Mouse (Mus musculus) gastrocnemius, postnatal 36 days (tissue): ENCODE measurements at regions not wholly inside any gene's neighbourhood (a gene's known extent, or its start where the extent isn't known, plus 50 kb on each side); places are given as distances from the start of the nearest gene placed in this dataset.

Experiments used
- DNase-seq, 2 experiments: peaks; one replicate each; pipeline ENCODE4 v3.0.0; 2022
- intact Hi-C: fragments of 180-260 bp; cut with DNase I; formaldehyde crosslinking; loops from one replicate; pipeline ENCODE4 v1.15.1; 2025

DNA sequence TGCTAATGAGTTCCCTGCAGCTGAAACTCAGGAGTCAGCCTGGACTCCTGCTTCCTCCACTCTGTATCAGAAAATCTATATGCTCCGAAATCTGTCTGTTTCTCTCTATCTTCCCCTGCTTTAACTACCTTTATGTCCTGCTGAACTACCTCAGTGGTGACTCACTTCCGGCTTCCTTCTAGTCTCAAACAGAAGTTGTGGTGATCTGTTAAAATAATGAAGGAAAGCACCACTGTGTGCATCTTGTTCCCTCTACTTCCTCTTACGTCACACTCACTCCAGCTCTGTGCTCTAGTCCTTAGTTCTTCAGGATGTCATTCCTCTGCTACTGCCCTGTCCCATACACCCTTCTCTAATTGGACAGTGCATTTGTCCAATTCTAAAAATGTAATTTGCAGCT, 148.2 kb upstream of the Prdm1 start:
- DNase-seq, result no peak
- intact Hi-C loops, result no loop called here

DNA sequence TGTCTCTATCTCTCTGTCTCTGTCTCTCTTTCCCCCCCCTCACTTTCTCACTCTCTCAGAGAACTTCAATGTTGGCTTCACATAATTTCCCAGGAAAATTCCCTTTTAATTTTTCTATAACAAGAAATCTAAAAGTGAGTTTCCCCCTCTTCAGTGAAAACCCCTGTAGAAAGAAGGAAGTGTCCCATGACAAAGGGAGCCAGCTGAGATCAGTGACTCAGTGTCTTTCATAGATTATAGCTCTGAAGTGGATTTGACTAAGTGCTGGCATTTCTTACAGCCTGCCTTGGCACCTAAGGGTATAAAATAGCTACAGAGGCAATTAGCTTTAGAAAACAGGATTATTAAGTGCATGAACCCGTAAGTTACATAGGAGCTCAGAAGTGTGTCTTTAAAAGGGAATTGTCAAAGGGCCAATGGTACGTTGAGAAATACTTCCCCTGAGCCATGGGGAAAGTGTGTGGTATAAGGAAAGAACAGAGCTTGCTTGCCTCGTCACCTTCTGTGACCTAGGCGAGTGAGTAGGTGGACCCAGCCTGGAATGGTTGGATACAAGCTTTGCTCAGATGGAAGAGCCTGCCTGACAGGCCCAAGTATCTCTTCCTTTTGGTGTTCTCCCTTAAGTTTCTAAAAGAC, 137.3 kb upstream of the Prdm1 start:
- intact Hi-C loops, result no loop called here
- no peak for DNase-seq

DNA sequence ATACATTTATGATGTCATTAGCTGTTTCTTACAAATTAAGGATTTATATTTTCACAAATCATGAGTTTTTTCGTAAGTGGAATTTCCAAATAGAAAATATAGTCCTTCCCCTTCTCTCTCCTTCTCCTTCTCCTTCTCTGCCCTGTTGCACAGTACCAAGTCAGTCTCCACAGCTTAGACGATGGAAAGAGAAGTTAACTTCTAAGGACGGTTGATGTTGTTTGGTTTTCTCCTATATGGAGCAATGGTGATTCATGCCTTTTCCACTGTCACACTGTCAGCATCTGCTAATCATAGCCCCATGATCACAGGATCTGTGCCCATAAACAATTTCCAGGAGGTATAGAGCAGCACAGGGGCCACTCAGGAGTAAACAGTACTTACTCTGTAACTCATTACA, 131.2 kb upstream of the Prdm1 start:
- intact Hi-C loops, result no loop called here

GRCm38 (mm10) chr10:44653761-44654160, 125.5 kb upstream of the Prdm1 start:
- intact Hi-C loops, result no loop called here

More for the DNA sequence above, 131.2 kb upstream of the Prdm1 start:
- DNase-seq, result no peak

DNA sequence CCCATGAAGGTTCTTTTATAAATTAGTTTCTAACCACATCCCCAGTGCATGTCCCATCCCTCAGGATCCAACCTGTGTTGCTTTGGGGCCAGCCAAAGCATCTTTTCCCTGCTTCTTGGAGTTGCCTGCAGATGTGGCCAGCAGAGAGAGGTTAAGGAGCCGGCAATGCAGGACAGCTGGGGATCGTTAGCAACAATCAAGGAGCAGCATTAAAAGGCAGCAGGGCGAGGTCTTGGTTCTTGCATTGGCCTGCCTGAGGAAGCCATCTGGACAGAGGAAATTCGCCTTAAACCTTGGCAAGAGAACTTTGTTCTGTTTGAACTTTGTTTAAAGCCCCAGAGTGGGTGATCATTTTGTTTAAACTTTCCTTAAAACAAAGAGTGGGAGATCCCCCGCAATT, 118.7 kb upstream of the Prdm1 start:
- no peak for DNase-seq
- intact Hi-C loops, result no loop called here

More at GRCm38 (mm10) chr10:44653761-44654160, 125.5 kb upstream of the Prdm1 start:
- DNase-seq, result no peak

- intact Hi-C loops, result no loop called here
- DNase-seq, result no peak
Measured at GRCm38 (mm10) chr10:44646615-44647014, 118.3 kb upstream of the Prdm1 start.

DNA sequence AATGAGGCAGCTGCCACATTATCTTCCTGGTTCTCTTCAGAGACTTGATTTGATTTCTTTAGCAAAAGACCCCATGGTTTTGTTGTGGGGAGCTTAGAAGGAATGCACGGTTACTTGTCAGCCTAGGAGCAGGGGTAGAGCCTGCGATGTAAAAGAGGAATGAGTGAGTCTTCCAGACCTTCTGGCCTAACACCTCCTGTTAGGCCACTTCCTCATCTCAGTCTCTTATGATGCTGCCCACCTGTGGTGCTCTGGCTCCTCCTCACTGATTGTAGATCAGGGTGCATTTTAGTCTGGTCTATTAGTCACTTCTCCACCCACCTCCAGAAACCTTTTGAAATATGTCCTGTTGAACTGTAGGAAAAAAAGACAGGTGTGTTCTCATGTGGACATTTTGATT, 113.3 kb upstream of the Prdm1 start:
- DNase-seq, result no peak
- intact Hi-C loops, result no loop called here

DNA sequence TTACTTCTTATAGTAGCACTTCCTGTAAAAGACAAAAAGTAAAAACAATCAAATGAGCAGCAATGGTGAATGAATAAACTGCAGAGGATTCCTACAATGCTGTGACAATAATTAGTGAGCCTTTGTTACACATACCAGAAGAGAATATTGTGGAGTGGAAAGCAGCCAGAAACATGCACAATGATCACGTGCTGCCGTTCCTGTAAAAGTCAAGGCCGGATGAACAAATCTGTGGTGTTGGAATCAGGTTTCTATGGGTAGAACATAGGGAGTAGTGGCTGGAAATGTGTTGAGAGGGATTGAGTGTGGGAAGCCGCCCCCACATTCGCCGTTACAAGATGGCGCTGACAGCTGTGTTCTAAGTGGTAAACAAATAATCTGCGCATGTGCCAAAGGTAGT, 112.3 kb upstream of the Prdm1 start:
- no peak for DNase-seq
- intact Hi-C loops, result no loop called here

GRCm38 (mm10) chr10:44638678-44639077, 110.4 kb upstream of the Prdm1 start:
- intact Hi-C loops, result no loop called here
- no peak for DNase-seq

GRCm38 (mm10) chr10:44636786-44637185, 108.5 kb upstream of the Prdm1 start:
- DNase-seq, result no peak
- intact Hi-C loops, result no loop called here

GRCm38 (mm10) chr10:44636061-44636460, 107.8 kb upstream of the Prdm1 start:
- intact Hi-C loops, result no loop called here
- DNase-seq, result no peak

- intact Hi-C loops, result no loop called here
- no peak for DNase-seq
Measured at GRCm38 (mm10) chr10:44631584-44631983, 103.3 kb upstream of the Prdm1 start.

DNA sequence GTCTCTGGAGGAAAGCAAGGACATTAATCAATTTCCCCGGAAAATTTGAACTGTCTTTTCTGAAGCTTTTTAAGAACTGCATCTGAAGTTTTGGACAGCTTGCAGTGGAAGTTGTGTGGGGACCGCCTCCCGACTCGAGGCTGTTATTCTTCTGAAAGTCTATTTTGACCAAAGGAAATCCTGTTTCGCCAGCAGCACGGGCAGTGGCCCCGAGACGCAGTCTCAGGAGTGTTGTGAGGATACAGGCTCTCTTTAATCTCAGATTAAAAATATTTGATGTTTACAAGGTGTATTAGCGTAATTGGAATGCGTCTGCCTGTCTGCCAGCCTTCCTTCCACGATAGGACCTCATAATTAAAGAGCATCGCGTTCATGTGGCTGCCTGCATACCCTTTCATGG, 102.2 kb upstream of the Prdm1 start:
- no peak for DNase-seq
- intact Hi-C loops, result no loop called here

DNA sequence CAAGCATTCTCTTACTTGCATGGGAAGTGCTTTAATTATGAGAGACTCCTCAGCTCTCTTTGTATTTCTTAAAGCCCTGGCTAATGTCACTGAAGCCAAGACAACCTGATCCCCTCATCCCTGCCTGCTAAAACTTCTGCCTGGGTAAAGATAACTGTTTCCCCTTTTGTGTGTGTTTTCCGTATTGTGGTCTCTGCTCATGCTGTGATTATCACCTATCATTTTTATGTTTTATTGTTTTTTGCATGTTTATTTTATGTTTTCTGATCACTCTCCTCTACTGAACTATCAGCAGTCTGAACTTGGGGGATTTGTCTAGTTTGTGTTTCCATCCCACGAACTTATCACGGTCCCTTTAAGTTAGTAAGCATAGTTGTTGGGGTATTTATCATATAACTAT, 100.1 kb upstream of the Prdm1 start:
- DNase-seq, result no peak
- intact Hi-C loops, result no loop called here

DNA sequence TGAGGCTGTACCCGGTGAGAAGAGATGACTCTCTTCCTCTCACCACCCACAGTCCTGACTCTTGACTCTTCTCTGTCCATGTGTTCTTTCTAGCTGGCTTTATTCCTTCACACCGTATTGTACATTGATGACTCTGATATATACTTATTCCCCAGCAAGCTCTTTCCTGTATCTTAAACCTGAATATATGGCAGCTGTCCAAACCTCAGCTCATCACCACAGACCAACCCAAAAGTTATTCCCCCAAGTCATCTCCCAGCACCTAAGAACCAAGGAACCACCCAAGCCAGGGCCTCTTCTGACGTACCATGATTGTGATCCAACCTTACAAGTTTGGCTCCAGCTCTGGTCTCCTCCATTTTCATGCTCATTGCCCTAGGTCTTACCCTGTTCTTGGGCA, 99.1 kb upstream of the Prdm1 start:
- DNase-seq, result no peak
- intact Hi-C loops, result no loop called here

DNA sequence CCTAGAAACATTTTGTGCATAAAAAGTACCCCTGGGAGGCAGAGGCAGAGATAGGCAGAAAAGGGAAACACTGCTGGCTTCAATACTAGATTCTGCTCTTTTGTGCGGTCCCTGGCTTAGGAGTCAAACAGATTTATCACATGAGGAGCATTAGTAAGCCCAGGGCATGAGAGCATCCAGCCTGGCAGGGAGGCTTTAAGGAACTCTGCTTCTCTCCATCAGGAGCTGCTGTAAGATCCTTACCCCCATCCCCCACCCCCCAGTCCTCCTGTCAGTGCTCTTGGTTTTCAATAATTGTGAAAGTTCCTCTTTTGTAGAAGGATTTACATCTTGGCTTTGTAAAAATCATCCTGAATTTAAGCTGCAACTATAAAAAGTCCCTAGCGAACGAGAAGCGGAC, 97.2 kb upstream of the Prdm1 start:
- intact Hi-C loops, result no loop called here
- DNase-seq, result no peak

DNA sequence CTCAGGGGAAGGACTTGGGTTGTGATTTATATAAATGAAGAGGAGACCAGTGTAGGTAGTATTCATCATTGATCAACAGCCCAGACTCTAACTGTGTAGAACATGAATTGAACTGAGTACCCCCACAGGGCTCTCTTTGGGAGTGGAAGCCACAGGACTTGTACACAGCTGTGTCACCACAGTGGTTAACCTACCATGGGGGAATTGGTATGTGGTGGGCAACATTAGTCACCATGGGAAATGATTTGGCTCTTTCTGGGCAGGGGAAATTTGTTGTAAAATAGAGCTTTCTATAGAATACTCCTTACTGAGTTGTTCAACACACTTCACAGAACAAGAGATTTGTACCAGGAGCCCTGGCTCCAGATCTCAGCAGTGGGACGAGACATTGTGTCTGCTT, 87.3 kb upstream of the Prdm1 start:
- intact Hi-C loops, result no loop called here
- no peak for DNase-seq

GRCm38 (mm10) chr10:44612571-44612970, 84.3 kb upstream of the Prdm1 start:
- intact Hi-C loops, result no loop called here
- no peak for DNase-seq

DNA sequence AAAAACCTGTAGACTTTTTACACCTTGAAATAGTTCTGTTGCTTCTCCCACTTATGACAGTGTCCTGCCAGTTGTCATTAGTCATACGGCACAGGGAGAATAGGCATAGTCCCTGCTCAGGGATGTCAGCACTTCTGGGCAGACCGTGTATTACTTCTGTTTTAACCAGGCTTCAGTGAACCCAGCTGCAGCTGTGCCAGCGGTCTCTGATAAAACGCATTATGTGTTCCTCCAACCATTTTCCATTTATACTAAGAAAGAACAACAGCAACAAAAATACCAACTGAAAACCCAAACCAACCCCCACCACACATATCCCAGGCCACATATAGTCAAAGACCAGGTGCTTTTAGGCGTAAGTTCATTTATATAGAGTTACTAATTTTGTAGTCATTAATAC, 83.1 kb upstream of the Prdm1 start:
- intact Hi-C loops, result no loop called here
- no peak for DNase-seq

GRCm38 (mm10) chr10:44609187-44609586, 80.9 kb upstream of the Prdm1 start:
- intact Hi-C loops, result no loop called here
- DNase-seq, result no peak

DNA sequence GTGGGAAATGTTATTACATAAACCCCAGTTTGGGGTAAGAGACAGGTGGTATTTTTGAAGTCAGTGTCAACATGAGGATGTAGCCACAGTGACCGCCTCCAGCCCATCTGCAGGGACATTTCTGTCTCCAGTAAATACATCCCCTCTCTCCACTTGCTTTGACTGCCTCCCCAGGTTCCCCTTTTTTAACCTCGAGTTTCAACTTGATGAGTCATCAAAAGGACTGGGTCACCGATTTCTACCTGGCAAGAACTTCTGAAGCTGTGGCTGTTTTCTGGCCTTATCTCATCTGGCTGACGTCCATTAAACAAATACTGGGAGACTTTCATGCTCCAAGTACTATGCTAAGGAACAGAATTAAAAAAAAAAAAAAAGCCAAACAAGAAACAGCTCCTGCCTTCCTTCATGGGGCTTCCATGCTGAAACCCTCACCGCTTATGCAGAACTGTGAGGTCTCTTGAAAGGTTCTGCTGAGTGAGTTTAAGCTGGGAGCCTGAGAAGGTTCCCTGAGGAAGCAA, 79.1 kb upstream of the Prdm1 start:
- intact Hi-C loops, result no loop called here
- no peak for DNase-seq

GRCm38 (mm10) chr10:44604512-44604911, 76.2 kb upstream of the Prdm1 start:
- intact Hi-C loops, result no loop called here
- no peak for DNase-seq

GRCm38 (mm10) chr10:44603461-44603860, 75.2 kb upstream of the Prdm1 start:
- intact Hi-C loops, result no loop called here
- DNase-seq, result no peak
